Mouse (Mus musculus) frontal cortex, adult 2 months (tissue): ENCODE results near the gene Erg. TPM values are rescaled to one million over a fixed set of nuclear protein-coding genes. Genes with fewer than 3 reads are reported as not detected.
A peak's percentile ranks its signal among the peaks of the same experiment; 100 is the strongest.

Experiments
- DNase-seq, 2 experiments: peaks; one replicate each; pipeline ENCODE4 v3.0.0; 2022; ENCODE audit warnings: low spot score in 1 of 2; ENCODE audit errors: extremely low spot score in 1 of 2
- polyA plus RNA-seq: library from polyadenylated mRNA; depleted of rRNA; stranded (reverse); fragments of >200 nt; gene quantifications from 2 replicates; pipeline ENCODE4 v1.2.3, GENCODE M21; 2012

Gene Erg
- polyA plus RNA-seq, 1 experiment: 7.2 TPM

DNA sequence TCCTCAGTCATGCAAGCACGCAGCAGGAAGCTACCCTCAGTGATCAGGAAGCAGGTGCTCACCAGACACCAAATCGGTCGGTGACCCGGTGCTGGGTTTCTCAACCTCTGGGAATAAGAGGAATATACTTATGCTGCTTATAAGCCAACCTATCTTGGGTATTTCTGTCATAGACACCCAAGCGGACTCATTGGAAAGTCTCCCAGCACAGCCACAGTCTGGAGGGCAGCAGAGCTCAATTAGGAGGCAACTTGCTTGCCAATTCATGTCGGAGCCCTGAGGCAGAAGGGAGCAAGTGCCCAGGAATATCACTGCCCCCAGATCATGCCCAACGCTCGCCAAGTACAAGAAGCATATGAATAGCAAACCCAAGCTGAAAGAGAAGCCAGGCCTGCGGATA is 184.5 kb downstream of the Erg start:
- no peak for DNase-seq

DNA sequence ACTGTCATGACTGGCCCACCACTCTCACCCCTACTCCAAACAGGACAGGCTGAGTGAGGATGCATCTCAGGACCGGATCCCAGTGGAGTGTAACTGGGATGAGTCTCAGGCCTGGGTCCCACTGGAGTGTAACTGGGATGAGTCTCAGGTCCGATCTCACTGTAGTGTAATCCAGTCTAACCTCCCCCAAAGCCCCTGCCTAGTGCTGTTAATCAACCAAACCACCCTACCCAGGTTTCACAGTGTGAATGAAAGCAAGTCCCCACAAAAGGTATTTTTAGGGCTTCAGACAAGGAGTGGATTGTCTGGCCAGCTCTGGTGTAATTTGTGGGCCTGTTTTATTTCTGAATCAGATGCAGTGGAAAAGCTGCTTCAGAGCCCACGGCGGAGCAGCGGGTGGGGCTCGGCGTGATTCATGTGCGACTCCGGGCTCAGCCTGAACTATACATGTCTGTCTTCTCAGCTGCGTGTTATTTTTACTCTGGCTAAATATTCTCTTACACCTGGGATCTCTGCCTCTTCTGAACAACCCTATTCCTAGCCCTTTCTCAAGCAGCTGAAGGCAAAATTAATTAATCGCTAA is 187.5 kb downstream of the Erg start:
- DNase-seq: peak in 1 of 2 experiments; percentile 57

DNA sequence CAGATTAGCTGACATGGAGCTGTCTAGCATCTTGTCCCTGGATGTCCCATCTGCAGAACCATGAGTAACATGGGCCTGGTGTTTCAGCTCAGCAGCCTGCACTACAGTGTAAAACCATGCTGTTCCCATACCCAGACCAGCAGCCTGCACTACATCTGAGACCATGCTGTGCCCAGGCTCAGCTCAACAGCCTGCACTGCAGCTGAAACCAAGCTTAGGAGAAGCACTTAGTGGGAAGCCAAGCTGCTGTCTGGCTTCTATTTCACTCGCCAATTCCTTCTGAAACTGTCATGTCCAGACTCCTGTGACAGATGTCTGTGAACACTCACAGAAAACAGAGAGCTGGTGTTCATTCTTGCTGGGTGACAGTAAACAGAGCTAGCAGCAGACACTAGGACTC is 195.6 kb downstream of the Erg start:
- DNase-seq: no peak

DNA sequence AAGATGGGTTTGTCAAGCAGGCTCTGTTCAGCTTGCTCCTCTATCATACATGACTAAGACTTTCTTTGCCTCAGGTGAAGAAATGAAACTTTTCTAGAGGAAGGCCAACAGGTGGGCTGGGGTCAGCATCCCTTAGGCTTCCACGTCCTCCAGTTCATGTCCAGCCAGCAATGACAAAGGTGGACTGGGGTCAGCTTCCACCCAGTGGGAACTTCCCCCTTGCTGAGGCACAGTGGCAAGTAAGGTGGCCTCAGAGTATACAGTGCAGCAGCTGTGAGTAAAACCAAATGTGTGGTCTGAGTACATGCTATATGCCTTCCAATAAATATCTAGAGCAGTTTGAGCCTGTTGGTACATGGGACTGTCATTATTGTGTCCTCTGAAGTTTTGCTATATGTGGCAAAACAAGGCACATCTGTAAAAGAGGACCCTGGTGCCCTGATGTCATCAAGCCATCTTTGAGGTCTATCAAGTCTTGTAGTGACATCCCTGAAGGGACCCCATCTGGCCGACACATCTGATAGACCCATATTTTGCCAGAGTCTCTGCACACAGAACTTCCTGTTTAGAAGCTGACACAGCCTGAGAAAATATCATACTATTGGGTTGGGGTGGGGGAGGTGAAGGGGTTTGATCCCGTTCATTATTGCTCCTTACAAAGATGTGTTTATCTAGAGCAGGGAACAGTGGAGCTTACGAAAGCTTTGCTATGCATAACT is 197.4 kb downstream of the Erg start:
- DNase-seq: no peak

DNA sequence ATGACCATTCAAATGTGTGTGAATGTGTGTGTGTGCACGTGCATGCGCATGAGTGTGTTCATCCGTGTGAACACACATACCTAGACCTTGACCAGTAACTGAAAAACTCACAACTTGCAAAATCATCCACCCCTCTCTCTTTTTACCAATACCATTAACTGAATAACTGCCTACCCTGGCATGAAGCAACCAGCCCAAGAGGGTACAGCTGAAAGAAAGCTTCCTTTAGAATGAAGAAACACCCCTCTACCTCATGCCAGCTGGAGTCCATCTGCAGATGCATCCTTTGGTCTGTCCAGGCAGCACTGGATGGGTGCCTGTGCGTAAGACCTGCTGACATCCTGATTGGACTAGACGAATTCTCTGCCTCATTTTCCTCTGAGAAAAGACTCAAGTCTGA is 198.1 kb downstream of the Erg start:
- no peak for DNase-seq

DNA sequence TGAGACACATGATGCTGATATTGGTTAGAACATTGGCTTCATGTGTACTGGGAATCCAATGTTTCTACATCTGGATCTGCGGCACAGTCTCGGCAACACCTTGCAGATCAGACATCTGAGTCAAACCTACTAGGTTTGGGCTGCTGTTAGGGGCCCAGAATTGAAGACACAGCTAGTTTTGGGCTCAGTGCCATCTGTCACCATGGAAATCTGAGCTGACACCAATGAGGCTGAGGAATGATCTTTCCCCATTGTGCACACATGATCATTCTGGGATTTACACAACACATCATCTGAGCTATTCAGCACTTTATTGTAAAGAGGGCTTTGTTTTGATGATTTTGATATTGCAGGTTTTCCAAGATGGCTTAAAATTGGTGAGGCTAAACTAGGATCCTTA is 199.4 kb downstream of the Erg start:
- no peak for DNase-seq

DNA sequence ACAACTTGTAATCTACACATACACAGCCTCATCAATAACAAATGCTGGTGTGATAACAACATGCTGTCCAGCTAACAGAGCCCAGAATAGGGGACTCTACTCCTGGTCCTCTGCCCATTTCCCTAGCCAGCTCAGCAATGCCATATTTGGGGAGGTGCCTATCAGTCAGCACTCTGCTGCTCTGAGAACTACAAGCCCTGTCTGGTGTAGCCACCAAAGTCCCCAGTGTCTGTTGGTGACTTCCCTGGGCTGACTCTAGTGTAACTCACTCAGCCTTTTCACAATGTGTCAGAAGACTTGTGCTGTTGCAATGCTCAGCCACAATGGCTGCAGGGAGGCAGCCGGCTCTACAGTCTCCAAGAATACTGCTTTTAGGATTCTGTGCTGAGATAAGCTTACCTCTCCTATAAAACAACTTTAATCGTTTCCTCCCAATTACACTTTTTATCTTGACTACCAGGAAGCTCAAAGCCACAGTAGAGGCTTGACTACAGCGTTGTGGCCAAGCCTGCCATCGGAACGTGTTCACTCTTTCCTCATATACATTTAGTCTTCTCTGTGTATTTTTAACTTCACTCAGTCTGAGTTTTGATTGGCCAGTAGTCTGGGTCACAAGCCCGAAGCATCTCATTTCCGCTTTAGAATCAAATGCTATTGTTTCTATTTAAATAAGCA is 201.0 kb downstream of the Erg start:
- DNase-seq: no peak

DNA sequence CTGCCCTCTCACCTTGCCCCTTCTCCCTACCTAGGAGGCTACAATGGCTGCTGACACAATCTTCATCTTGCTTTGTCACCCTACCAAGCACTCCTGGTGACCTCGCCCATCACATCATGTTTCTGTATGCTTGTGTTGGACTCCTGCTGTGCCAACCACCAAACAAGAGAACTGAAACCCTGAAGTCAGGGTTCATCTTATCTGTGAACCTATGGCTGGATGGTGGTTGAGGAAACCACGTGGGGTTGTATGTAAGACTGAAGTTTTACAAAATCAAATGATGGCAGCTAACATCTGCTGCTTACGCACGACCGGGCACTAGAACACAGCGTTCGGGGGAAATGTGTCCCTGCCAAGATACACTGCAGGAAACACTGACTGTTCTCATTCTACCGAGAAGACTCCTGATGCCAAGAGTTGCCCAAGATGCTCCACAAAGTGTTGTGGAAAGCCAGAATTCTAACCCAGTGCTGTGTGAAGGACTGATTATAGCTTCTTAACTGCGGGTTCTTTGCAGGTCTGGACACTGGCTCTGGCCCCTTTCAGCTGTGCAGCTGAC is 201.7 kb downstream of the Erg start:
- DNase-seq: peak in 1 of 2 experiments; percentile 13

DNA sequence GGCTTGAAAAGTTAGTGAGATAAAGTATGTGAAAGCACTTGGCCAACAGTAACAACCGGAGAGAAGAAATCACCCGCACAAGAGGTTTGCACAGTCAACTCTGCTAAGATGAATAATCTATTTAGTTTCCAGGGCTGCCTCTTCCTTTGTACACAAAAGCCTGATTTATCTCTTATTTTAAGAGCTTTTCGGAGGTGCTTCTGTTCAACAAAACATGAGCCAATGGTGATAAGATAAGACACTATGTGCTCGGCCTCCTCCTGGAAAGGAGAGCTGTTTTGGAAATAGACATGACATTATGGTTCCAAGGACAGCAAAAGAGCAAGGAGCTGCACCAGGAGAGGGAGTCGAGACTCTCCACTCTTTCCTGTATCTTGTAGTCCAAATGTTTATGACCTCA is 204.1 kb downstream of the Erg start:
- DNase-seq: peak in 1 of 2 experiments; percentile 8

DNA sequence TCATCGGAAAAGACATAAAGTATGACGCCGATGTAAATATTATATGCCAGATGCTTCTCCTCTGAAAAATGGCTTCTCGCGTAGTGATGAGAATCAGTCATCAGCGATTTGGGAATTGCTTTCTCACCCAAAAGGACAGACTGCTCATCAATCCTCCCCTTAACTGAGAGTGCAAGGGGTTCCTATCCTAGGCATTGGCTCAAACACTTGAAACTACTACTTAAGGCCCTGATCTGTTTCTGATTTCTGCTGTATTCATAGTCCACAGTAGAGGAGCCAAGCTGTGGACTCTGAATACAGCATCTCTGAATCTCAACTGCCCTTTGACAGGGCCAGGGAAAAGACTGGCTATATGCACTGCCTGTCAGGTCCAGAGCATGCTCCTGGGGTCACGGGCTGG is 209.6 kb downstream of the Erg start:
- DNase-seq: no peak

DNA sequence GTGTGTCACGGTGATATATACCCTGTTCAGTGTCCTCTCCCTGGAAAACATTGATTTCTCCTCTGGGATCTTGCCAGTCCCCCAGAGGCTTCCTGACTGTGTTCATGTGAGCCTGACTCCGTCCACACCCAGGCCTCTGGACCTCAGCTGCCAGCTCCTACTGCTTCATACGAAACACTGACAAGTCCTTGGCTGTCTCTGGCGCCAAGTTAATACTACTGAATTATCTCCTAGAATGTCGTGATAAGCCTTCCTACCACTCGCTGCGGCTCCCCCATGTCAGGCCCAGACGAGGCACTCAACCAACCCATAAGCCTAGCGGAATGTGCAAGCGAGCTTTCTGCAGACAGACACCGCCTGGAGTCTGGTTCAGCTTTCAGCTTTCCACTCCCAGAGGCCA is 210.0 kb downstream of the Erg start:
- no peak for DNase-seq

DNA sequence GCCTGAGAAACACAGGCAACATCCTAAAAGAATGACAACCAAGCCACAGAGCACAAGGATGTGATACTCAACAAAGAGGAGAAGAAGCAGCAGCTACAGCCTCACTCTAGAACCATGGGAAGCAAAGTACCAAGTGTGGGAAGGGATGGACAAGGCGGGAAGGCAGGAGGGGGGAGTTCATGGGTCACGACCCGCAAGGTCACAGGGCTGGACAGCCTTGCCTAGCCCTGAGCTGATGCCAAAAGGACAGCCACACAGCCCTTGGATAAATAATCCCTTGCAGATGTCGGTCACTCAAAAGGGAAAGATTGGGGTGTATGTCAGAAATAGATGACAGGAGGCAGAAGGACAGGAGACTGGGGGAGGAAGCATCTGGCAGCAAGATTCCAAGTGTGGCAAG is 211.7 kb downstream of the Erg start:
- no peak for DNase-seq

DNA sequence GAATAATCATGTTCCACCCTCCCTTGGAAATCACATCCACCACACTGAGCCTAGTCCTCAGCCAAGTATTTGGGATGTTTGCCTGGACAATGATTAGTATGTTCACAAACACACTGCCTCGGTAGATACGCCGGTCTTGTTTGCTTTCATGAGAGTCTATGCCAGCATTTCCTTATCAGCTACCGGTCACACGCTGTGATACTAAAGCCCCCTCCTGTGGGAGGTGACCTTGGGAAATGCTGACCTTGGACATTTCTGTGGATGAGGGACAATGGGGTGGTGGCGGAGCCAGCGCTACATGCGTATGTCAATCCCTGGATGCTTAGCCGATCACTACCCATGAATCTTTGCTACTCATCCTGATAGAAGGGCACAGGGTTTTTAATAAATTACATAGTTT is 213.4 kb downstream of the Erg start:
- DNase-seq: no peak

DNA sequence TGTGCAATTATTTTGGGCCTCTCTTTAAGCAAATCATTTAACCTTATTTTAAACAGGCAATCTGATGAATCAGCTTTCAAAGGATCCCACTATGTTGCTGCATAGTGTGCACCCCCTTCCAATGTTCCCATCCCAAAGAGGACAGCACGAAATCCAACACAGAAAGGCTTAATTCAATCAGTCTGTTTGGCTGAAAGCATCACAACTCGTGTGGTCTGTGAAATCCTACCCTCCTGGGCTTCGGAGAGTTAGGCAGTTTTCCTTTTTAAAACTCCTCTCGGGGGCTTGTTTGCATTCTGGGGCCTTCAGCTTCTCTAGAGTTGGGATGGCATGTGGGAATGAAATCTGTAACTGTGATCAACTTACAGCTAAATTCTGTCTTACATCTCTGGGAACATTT is 214.7 kb downstream of the Erg start:
- DNase-seq: no peak

DNA sequence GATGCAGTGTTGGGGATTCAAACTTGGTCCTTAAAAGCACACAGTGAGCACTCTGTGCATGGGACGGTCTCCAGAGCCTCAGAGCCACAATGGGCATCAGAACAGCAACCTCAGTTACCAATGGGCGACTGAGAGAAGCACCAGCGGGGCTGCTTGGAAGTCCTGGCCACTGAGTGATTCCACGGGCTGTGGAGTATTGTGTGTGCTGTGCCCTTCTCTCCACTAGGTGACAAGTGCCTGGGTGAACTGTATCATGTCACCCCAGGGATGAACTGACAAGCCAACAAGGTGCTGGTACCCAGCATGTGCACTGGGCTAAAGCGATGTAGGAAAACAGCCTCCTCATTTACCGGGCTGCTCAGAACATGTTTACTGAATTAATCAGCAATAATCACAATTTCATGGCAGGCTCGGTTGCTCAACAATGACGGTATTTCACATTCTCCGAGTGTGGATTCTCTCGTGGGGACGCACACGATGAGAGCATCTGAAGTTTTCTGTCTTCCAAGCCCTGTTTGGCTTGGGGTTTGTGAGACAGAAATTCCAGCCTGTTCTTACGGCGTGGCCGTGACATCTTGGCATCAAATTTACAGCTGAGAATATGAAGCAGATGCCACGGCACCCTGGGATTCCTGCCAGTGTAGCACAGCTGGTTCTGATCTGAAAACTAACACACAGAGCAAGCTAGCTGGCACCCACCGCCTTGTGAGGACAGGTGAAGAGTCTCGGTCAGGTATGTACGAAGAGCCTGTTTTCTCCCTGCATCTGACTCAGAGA is 219.2 kb downstream of the Erg start:
- no peak for DNase-seq

DNA sequence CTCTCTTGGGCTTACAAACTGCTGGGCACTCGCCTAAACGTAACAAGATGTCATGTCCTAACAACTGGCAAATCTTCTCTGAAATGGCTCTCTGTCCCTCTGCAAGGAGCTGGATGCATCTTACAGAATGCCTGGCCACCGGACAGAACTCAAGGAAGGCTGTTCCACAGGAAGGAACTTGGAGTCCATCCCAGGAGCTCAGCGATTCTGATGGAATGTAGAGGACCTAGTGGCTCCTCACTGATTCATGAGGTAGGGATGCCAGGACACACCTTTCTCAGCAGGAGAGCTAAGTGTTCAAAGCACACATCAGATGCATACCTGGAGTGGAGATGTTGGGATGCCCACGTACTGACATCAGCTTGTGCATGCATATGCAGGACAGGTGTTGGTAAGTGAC is 221.2 kb downstream of the Erg start:
- DNase-seq: no peak

DNA sequence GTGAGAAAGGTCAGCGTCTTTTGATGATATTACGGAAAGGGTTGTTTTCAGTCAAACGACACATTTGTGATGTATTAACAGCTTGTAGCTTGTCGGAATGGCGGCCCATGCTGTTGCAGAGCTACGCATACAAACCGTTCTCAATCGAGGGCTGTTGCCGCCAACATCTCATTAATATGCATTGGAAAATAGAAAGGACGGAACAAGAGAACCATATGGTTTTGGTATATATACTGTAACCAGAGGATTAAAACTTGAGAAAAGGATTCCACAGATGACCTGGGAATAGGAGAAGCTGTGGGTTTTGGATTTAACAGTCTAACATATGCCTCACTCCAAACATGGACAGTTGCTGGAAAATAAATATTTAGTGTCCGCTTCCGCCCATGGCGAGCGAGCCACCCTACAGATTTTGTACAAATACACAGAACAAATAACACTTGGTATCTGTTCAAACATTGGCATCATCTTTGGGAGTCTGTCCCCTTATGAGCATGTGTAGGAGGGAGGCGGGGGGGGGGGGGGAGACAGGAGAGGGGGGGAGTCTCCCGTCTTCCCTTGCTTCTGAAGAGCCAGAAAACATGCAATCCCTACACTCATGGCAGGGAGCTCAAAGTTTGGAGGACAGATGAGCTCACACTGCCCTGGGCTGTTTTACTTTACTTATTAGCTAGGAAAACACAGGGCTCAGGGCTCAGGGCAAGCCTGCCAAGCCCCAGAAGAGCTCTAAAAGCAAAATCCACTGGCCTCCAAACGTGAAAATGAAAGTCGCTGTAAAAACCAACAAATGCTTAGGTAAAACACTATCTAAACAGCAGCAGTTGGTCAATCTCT is 222.5 kb downstream of the Erg start:
- DNase-seq: no peak

DNA sequence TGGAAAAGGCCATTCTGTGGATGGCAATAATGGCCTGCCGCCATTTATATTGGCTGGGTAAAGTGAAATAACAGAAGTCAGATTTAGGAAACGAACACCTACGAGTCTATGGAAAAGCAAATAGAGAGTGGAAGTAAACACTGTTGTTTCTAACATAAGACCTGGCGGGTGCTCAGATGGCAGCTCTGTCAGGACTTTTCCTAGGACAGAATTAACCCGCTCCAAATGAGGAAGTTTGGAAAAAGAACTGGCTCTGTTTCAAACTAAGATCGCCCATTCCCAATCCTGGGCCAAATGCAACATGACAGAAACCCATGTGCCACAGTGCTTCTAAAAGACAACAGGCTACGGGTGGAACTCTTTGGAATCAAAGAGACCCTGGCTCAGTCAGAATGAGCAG is 224.4 kb downstream of the Erg start:
- DNase-seq: no peak

DNA sequence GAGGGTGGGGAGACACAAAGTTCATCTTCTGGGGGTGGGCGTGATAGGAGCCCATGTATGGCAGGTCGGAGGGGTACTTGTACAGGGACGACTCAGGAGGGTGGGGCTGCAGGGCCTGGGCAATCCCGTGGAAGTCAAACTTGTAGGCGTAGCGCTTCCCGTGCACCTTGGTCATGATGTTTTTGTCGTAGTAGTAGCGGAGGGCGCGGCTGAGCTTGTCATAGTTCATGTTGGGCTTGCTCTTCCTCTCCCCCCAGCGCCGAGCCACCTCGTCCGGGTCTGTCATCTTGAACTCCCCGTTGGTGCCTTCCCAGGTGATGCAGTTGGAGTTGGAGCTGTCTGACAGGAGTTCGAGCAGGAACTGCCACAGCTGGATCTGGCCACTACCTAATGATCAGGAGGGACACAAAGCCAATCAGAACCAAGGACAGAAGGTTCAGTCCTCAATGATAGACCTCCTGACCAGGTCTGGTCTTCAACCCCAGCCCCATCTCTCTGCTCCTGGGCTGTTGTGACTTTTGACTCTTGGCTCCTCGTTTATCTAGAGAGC is 225.4 kb downstream of the Erg start:
- no peak for DNase-seq
